8 mouse cellular contexts compared by ENCODE assay signal in the genomic region with DNA sequence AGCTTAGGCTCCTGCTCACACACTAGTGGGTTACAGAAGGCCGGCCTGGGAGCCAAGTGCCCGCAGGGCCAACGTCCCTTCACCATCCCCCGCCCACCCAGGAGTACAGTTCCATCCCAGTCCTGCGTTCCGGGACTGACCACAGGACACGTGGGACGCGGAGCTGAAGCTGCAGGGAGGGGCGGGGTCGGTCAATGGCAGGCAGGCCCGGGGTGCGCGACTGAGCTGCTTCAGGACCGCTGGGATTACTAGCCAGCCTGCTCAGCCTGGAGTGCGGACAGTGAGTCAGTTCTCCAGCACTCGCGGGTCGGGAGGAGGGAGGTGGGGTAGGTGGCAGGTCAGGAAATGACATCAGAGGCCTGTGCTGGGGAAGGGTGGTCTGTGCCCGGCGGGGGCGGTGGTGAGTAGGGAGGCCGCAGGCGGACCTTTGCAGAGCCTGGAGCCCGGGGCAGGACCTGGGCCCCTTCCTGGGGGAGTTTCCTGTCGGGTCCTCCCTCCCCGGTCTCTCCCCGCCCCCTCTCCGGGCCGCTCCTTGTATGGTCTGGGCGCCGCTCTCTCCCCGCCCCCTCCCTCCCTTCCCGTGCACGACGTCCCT. TPM values are rescaled to one million over a fixed set of nuclear protein-coding genes. Genes with fewer than 3 reads are reported as not detected.
A peak's percentile ranks its signal among the peaks of the same experiment; 100 is the strongest.
DNase-seq lines count a peak whose midpoint lies in the region; ATAC-seq and TF ChIP-seq lines count a peak whose summit lies in the region.

Gene Zyx, plus strand, starts transcription at position 205 of the 595 bp plus-strand sequence.

- peak within 1 kb of the TSS; percentile 81 for H3K4me3 ChIP-seq in forebrain, embryonic 12.5 days (replicated peaks)
- peak within 1 kb of the TSS; percentile 93 for H3K4me3 ChIP-seq in heart, postnatal 0 days (ENCODE audit: low read depth, low read length)
- H3K4me3 ChIP-seq in liver, embryonic 16.5 days (ENCODE audit: low read depth, low read length): peak within 1 kb of the TSS; percentile 72
- H3K4me3 ChIP-seq in neural tube, embryonic 13.5 days: peak within 1 kb of the TSS; percentile 85
- peak within 1 kb of the TSS; percentile 83 for H3K4me3 ChIP-seq in testis, adult 2 months (ENCODE audit: control insufficient read depth, low read depth, low read length)

- WGBS in forebrain, embryonic 12.5 days: 1% methylated on average over 25 of the region's 36 CpGs
- WGBS in heart, postnatal 0 days: under 1% methylated on average over 28 of the region's 36 CpGs
- WGBS in liver, embryonic 16.5 days (ENCODE audit: insufficient replicate concordance): 1% methylated on average over 32 of the region's 36 CpGs
- under 1% methylated on average over 28 of the region's 36 CpGs for WGBS in neural tube, embryonic 13.5 days

- TF ChIP-seq EP300 in heart, postnatal 0 days (IDR thresholded peaks at IDR 0.05; ENCODE audit: low read depth): peak; percentile 83

- H3K4me1 ChIP-seq in forebrain, embryonic 12.5 days: peaks cover 38% of the 10 kb centered on the region
- H3K4me1 ChIP-seq in heart, postnatal 0 days (ENCODE audit: control insufficient read depth, insufficient read depth): peaks cover 38% of the 10 kb centered on the region
- H3K4me1 ChIP-seq in liver, embryonic 16.5 days (ENCODE audit: control insufficient read depth, low read depth, low read length): peaks cover 23% of the 10 kb centered on the region
- H3K4me1 ChIP-seq in neural tube, embryonic 13.5 days (replicated peaks): peaks cover 52% of the 10 kb centered on the region
- peaks cover 8% of the 10 kb centered on the region for H3K4me1 ChIP-seq in testis, adult 2 months (ENCODE audit: control insufficient read depth, insufficient read depth, low read length)

- H3K36me3 ChIP-seq in forebrain, embryonic 12.5 days (replicated peaks): peaks cover 16% of the 10 kb centered on the region
- peaks cover 8% of the 10 kb centered on the region; the same call in 1 of the 2 replicates for H3K36me3 ChIP-seq in heart, postnatal 0 days (replicated peaks; ENCODE audit: control insufficient read depth, insufficient read depth, low read length)
- no peaks in the 10 kb centered on the region for H3K36me3 ChIP-seq in liver, embryonic 16.5 days (ENCODE audit: control insufficient read depth, insufficient read depth)
- peaks cover 9% of the 10 kb centered on the region; the same call in 1 of the 2 replicates for H3K36me3 ChIP-seq in neural tube, embryonic 13.5 days
- H3K36me3 ChIP-seq in testis, adult 2 months (ENCODE audit: control insufficient read depth, insufficient read depth, low read length): no peaks in the 10 kb centered on the region

- peak; percentile 44 for TF ChIP-seq CTCF in heart, postnatal 0 days (IDR thresholded peaks at IDR 0.05; ENCODE audit: low read depth)
- TF ChIP-seq CTCF in testis, adult 2 months (IDR thresholded peaks at IDR 0.05; ENCODE audit: control insufficient read depth, insufficient read depth, insufficient replicate concordance, low read depth, low read length): 0 out of 2 replicates have a peak, but pooled peaks have one; percentile 6

- no peak; the same call in 1 of the 2 replicates for TF ChIP-seq POLR2A in testis, adult 2 months (IDR thresholded peaks at IDR 0.05; ENCODE audit: control insufficient read depth, low read depth, low read length)

- H3K27ac ChIP-seq in forebrain, embryonic 12.5 days: peak within 1 kb of the TSS; percentile 93
- H3K27ac ChIP-seq in heart, postnatal 0 days (ENCODE audit: low read depth): peak within 1 kb of the TSS; percentile 97
- peak within 1 kb of the TSS; percentile 88 for H3K27ac ChIP-seq in liver, embryonic 16.5 days (ENCODE audit: low read length)
- H3K27ac ChIP-seq in neural tube, embryonic 13.5 days (replicated peaks): peak within 1 kb of the TSS; percentile 90
- H3K27ac ChIP-seq in testis, adult 2 months (ENCODE audit: control insufficient read depth, insufficient read depth, low read depth, low read length): peak within 1 kb of the TSS; percentile 58

- H3K9me3 ChIP-seq in forebrain, embryonic 12.5 days: no peaks in the 10 kb centered on the region
- H3K9me3 ChIP-seq in heart, postnatal 0 days (replicated peaks; ENCODE audit: control insufficient read depth, low read length): no peaks in the 10 kb centered on the region
- no peaks in the 10 kb centered on the region for H3K9me3 ChIP-seq in liver, embryonic 16.5 days (replicated peaks; ENCODE audit: control insufficient read depth, low read length)
- no peaks in the 10 kb centered on the region for H3K9me3 ChIP-seq in neural tube, embryonic 13.5 days

- no peaks in the 10 kb centered on the region for H3K27me3 ChIP-seq in forebrain, embryonic 12.5 days
- no peaks in the 10 kb centered on the region for H3K27me3 ChIP-seq in heart, postnatal 0 days (ENCODE audit: control insufficient read depth, insufficient read depth, low read length)
- H3K27me3 ChIP-seq in liver, embryonic 16.5 days (ENCODE audit: control insufficient read depth, insufficient read depth, low read depth, low read length): no peaks in the 10 kb centered on the region; the same call in 1 of the 2 replicates
- no peaks in the 10 kb centered on the region for H3K27me3 ChIP-seq in neural tube, embryonic 13.5 days
- no peaks in the 10 kb centered on the region for H3K27me3 ChIP-seq in testis, adult 2 months (ENCODE audit: control insufficient read depth, insufficient read depth, low read length)

- ATAC-seq in forebrain, embryonic 12.5 days (ENCODE audit: low FRiP score): peak; percentile 91
- peak; percentile 93 for ATAC-seq in heart, postnatal 0 days (ENCODE audit: insufficient read depth, low read depth)
- peak; percentile 90 for ATAC-seq in liver, embryonic 16.5 days (ENCODE audit: low read depth)
- peak; percentile 94 for ATAC-seq in neural tube, embryonic 13.5 days (ENCODE audit: low read depth)

- peak within 1 kb of the TSS; percentile 81 for H3K9ac ChIP-seq in forebrain, embryonic 12.5 days
- peak within 1 kb of the TSS; percentile 91 for H3K9ac ChIP-seq in heart, postnatal 0 days (replicated peaks; ENCODE audit: low read depth, low read length)
- peak within 1 kb of the TSS; percentile 71 for H3K9ac ChIP-seq in liver, embryonic 16.5 days (ENCODE audit: low read depth, low read length)
- H3K9ac ChIP-seq in neural tube, embryonic 13.5 days: peak within 1 kb of the TSS; percentile 92

- H3K4me2 ChIP-seq in forebrain, embryonic 12.5 days: peak within 1 kb of the TSS; percentile 86
- peak within 1 kb of the TSS; percentile 92 for H3K4me2 ChIP-seq in heart, postnatal 0 days (ENCODE audit: low read depth, low read length)
- peak within 1 kb of the TSS; percentile 66 for H3K4me2 ChIP-seq in liver, embryonic 16.5 days (ENCODE audit: low read depth, low read length)
- peak within 1 kb of the TSS; percentile 88 for H3K4me2 ChIP-seq in neural tube, embryonic 13.5 days

- DNase-seq in CD8-positive naive resting alpha-beta T cell, adult 2 months (ENCODE audit: low read depth in 2 of 2, low spot score in 2 of 2): peak; percentile 70 to 73
- DNase-seq in c-Kit-positive CD71-positive TER-119-negative erythroid progenitor cells, embryonic 14.5 days (ENCODE audit: low read depth): peak; percentile 62
- peak; percentile 99 for DNase-seq in heart, postnatal 0 days (ENCODE audit: low spot score)
- peak; percentile 94 to 97 for DNase-seq in kidney, postnatal 4 days

RNA-seq across cellular contexts. Expression of gene Zyx, which starts in this region (rescaled TPM):
- 66.6 and 71.1 TPM in 2 replicates for polyA plus RNA-seq in forebrain, embryonic 12.5 days (2016; fragmentation: Nextera tagmentation; extraction: Ambion mirVana)
- total RNA-seq in heart, postnatal 0 days (2014; rRNA removed; ENCODE audit: low replicate concordance): 96.2 and 140 TPM in 2 replicates
- 86.4 and 89.9 TPM in 2 replicates for polyA plus RNA-seq in heart, postnatal 0 days (2015; fragmentation: Nextera tagmentation; extraction: Ambion mirVana)
- 35.2 and 43.2 TPM in 2 replicates for polyA plus RNA-seq in liver, embryonic 16.5 days (2015; fragmentation: Nextera tagmentation; extraction: Ambion mirVana)
- 56.4 and 56.5 TPM in 2 replicates for polyA plus RNA-seq in neural tube, embryonic 13.5 days (2015; fragmentation: Nextera tagmentation; extraction: Ambion mirVana)
- polyA plus RNA-seq in testis, adult 2 months (2012; rRNA removed): 35.2 and 40.1 TPM in 2 replicates

Comparison
In these comparisons a context has a peak if more than half of its experiments do, and no peak if none do; other contexts are left out.
1. Peak in every context shown above with its lines: DNase-seq, ATAC-seq, H3K4me3 ChIP-seq and H3K27ac ChIP-seq.